Mouse (Mus musculus) layer of hippocampus, adult 2 months (tissue): ENCODE data around the gene Klk1. TPM values are rescaled to one million over a fixed set of nuclear protein-coding genes. Genes with fewer than 3 reads are reported as not detected.
"Not testable (repeated sequence)": the region's sequence is repeated elsewhere in the genome, so short reads cannot be mapped to it uniquely, and the experiment has no call there.

ENCODE experiments used
- DNase-seq, 2 experiments: peaks; one replicate each; pipeline ENCODE4 v3.0.0; 2022; ENCODE audit warnings: low spot score in 2 of 2
- H3K27ac ChIP-seq: fragments of 200-600 bp; 2 replicates; pipeline ENCODE4 v1.8.1; 2022
- H3K4me3 ChIP-seq: fragments of 200-600 bp; 2 replicates; pipeline ENCODE4 v1.8.1; 2022; ENCODE audit warnings: mild to moderate bottlenecking
- CTCF ChIP-seq: fragments of 200-600 bp; conservative IDR thresholded peaks from 2 replicates; pipeline ENCODE4 v1.8.1; 2022; ENCODE audit warnings: antibody characterized with exemption, mild to moderate bottlenecking, moderate library complexity
- long read RNA-seq, 2 experiments: library from polyadenylated mRNA; stranded (forward); transcript quantifications; one replicate each; pipeline ENCODE4 v2.0.0; 2021; ENCODE audit warnings: borderline mapping rate in 2 of 2
- total RNA-seq, 2 experiments: library from RNA; stranded (reverse); gene quantifications; 2 replicates each; pipeline ENCODE4 v1.2.3; 2021

The Klk1 gene
- not detected for total RNA-seq
- long read RNA-seq, experiment 1: 0 reads
- long read RNA-seq, experiment 2: 0 reads

DNA sequence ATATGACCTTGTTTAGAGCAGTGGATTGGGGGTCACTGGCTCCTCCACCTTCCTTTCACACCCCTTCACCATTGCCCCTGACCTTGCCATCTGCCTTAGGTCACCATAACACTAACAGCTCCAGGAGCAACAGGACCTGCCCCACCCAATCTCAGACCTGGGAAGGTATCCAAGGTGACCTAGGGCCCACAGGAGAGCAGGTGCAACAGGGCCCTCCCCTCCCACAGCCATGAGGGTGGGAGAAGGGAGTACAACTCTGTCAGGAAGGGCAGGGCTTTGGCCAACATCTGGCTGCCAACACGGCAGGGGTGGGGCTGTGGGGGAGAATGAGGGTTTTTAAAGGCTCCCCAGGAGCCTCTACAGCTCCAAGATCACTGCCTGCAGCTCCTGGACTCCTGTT, at the start of gene Klk1:
Gene Klk1 (plus strand): TSS at position 285 of the 400 bp plus-strand sequence.
- no peak for TF ChIP-seq CTCF
- DNase-seq: no peak
- Histone ChIP-seq H3K27ac (no peak within 1 kb of the TSS), H3K4me3 (no peak within 1 kb of the TSS)

DNA sequence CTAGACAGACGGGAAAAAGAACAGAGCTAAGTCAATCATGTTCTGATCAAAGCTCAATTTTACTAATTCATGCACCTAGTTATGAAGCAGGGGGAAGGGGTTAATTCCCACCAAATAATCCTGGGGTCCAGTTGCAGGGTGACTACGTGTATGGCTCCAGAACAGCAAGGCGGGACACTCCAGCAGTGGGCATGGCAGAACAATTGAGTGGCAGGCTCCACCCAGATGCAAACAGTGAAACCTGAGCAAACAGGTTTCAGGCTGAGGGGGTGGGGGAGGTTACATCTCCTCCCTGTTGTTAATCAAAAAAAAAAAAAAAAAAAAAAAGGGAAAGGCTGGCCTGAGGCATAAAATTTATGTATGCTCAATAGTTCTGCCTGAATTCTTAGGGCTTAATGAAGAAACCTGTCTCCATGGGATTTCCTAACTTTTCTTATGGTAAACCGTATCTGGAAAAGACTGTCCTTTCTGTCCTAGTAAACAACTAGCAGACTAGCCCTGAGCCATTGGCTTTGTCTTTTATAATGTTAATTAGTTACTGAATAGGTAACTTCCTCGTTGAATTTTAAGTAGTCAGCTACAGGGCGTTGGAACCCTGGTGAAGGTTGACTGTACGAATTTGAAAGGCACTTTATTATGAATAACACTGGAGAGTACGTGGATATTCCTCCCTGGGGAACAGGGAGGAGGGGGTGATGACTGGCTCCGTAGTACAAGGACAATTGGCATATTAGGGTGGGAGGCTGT, 45.7 kb upstream of the Klk1 start:
- TF ChIP-seq CTCF: no peak
- Histone ChIP-seq H3K27ac (no peak overlapping the region), H3K4me3 (no peak overlapping the region)
- no peak for DNase-seq

DNA sequence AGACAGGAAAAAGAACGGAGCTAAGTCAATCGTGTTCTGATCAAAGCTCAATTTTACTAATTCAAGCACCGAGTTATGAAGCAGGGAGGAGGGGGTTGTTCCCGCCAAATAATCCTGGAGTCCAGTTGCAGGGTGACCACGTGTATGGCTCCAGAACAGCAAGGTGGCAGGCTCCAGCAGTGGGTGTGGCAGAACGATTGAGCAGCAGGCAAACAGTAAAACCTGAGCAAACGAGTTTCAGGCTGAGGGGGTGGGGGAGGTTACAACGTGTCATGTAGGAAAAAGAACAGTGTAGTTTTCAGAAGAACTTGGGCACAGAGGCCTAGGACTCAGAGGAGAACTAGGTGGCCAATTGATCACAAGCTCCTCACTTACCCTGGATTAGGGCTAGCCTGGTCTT, 38.6 kb upstream of the Klk1 start:
- DNase-seq, H3K27ac ChIP-seq, H3K4me3 ChIP-seq: not testable (repeated sequence)

DNA sequence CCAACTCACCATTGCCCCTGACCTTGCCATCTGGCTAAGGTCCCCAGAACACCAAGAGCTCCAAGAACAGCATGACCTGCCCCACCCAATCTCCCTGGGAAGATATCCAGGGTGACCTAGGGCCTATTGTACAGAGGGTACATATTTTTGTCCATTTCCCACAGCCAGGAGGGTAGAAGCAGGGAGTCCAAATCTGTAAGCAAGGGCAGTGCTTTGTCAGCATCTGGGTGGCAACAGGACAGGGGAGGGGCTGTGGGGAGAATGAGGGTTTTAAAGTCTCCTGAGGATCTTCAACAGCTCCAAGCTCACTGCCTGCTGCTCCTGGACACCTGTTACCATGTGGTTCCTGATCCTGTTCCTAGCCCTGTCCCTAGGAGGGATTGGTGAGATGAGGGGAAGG, 37.2 kb upstream of the Klk1 start, which contains the start of gene Klk1b24:
Gene Klk1b24 (plus strand): TSS at position 301 of the 400 bp plus-strand sequence.
- H3K27ac ChIP-seq, H3K4me3 ChIP-seq, DNase-seq: not testable (repeated sequence)

DNA sequence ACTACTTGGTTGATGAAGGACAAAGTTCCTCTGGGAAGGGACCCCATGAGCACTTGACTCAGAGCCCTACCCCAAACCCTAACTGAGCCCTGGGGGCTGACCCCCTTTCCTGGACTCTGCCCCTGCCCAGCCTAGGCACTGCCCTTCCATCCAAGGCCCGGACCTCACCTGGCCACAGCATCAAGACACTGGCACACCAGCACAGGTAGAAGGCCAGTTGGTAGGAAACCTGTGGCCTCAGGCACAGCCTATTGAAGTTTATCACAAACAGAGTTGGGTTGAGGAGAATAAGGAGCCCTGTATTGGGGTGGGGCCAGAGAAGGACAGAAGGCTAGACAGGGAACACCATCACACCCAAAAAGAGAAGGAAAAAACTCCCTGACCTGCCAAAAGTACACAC, 31.7 kb upstream of the Klk1 start:
- not testable (repeated sequence) for H3K27ac ChIP-seq, H3K4me3 ChIP-seq, DNase-seq

DNA sequence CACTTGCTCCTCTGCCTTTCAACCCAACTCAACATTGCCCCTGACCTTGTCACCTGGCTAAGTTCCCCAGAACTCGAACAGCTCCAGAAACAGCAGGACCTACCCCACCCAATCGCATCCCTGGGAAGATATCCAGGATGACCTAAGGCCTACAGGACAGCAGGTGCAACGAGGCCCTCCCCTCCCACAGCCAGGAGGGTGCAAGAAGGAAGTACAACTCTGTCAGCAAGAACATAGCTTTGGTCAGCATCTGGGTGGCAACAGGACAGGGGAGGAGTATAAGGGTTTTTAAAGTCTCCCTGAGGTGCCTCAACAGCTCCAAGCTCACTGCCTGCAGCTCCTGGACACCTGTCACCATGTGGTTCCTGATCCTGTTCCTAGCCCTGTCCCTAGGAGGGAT, 27.3 kb upstream of the Klk1 start, which contains the start of gene Klk1b3:
Gene Klk1b3 (plus strand): TSS at position 301 of the 400 bp plus-strand sequence.
- TF ChIP-seq CTCF: no peak
- DNase-seq: no peak
- Histone ChIP-seq H3K27ac (no peak within 1 kb of the TSS), H3K4me3 (no peak within 1 kb of the TSS)

DNA sequence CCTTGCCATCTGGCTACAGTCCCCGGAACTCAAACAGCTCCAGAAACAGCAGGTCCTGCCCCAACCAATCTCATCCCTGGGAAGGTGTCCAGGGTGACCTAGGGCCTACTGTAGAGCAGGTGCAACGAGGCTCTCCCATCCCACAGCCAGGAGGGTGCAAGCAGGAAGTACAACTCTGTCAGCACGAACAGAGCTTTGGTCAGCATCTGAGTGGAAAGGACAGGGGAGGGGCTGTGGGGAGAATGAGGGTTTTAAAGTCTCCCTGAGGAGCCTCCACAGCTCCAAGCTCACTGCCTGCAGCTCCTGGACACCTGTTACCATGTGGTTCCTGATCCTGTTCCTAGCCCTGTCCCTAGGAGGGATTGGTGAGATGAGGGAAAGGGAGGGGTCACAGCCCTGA, 18.0 kb upstream of the Klk1 start, which contains the start of gene Klk1b4:
Gene Klk1b4 (plus strand): TSS at position 301 of the 400 bp plus-strand sequence.
- not testable (repeated sequence) for H3K4me3 ChIP-seq, DNase-seq

DNA sequence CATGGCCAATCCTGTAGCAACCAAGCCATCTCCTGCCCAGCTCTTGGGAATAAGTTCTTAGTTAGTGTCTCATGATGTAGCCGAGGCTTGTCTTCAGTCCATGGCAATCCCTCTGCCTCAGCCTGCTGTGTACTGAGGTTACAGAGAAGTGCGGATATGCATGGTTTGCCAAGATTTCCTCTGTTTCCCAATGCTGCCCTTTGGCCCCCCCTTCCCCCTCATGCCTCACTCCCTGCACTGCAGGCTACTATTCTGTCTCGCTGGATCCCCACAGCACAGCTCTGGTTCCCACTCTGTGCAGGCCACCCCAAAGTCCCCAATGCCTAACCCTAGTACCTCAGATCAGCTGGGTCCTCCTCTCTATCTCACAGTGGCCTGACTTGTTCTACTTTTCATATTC, 16.9 kb upstream of the Klk1 start:
- no peak overlapping the region for H3K4me3 ChIP-seq
- no peak for DNase-seq
- TF ChIP-seq CTCF: no peak
- no peak overlapping the region for H3K27ac ChIP-seq

More for the DNA sequence above, 18.0 kb upstream of the Klk1 start, which contains the start of gene Klk1b4:
- not testable (repeated sequence) for H3K27ac ChIP-seq

DNA sequence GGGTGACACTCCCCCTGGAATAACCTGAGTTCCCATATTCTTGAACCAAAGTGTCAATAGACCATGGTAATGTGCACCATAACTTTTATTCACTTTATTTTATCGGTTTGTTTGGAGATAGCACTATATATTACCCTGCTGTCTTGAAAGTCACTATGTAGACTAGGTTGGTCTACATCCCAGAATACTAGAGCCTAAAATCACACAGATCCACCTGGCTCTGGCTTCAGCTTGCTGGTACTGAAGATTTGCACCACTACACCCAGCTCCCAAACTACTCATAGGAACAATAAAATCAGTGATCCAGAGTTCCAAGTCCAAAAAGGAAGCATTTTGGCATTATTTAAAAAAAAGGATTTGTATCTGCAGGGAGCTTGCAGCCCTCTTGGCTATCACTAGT, 9.5 kb upstream of the Klk1 start, which contains the start of gene Klk1b5:
Gene Klk1b5 (plus strand): TSS at position 301 of the 400 bp plus-strand sequence.
- TF ChIP-seq CTCF: no peak
- H3K27ac ChIP-seq: no peak within 1 kb of the TSS
- no peak for DNase-seq
- no peak within 1 kb of the TSS for H3K4me3 ChIP-seq

DNA sequence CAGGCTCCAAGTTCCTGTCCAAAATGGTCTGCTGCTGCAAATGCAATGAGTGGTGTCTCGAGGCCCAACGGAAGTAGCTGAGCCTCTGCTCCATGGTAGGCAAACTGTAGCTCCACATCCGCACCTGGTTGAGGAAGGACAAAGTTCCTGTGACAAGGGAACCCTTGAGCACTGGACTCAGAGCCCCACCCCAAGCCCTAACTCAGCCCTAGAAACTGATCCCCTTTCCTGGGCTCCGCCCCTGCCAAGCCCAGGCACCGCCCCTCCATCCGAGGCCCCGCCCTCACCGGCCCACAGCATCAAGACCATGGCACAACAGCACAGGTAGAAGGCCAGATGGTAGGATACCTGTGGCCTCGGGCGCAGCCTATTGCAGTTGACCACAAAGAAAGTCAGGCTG, 3.6 kb upstream of the Klk1 start:
- H3K4me3 ChIP-seq, DNase-seq, H3K27ac ChIP-seq: not testable (repeated sequence)

DNA sequence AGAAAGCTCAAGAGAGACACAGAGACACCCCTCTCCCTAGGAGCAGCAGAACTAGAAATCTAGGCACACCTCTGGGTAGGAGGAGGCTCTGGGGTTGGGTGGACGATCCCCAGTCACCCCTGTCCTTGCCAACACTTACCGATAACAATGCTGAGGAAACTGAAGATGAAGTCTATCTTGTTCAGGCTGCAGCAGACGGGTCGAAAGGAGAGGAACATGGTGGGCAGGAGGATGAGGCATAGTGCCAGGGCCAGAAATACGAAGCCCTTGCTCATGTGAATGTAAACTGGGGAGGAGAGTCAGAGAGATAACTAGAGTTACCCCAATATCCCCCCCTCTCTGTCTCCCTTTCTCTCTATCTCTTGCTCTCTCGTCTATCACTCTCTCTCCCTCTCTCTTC, 2.8 kb upstream of the Klk1 start:
- H3K27ac ChIP-seq, H3K4me3 ChIP-seq, DNase-seq: not testable (repeated sequence)

DNA sequence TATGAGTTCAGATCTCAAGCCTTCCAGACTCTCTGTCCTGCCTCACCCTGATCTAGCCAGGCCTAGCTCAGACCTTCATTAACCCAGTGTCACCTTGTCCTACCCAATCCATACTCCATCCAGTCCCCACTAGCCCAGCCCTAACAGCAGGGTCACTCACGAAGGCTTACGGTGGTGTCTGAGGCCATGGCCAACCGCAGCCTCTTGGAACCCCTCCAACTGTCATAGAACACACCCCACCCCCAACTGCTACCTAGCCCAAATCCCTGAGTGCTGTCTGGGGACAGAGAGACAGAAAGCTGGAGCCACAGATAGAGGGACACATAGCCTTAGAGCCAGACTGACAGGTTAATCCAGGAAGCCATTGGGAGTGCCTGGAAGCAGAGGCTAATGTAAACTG, 10.7 kb downstream of the Klk1 start, which contains the start of gene Gm36864:
Gene Gm36864 (plus strand): TSS at position 269 of the 400 bp plus-strand sequence.
- no peak for TF ChIP-seq CTCF

DNA sequence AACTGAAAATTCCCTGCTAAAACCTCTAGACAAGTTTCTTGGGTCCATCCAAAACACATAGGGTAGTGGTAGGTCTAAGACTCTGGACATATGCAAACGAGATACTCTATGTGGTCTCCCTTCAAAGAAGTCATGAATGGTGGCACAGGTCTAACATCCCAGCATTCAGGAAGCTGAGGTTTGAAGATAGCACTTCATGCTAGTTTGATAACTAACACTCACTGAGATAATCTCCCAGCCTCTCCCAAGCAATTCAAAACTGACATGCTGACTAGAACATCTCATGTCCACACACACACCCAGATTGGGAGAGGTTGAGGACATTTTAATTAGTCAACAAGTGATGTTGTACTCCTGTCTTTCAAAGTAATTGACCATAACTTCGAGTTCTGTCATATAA, 14.8 kb downstream of the Klk1 start:
- no peak for TF ChIP-seq CTCF
- H3K4me3 ChIP-seq: no peak overlapping the region
- no peak for DNase-seq
- no peak overlapping the region for H3K27ac ChIP-seq

More for the DNA sequence above, 10.7 kb downstream of the Klk1 start, which contains the start of gene Gm36864:
- H3K27ac ChIP-seq: no peak within 1 kb of the TSS
- no peak within 1 kb of the TSS for H3K4me3 ChIP-seq
- no peak for DNase-seq

DNA sequence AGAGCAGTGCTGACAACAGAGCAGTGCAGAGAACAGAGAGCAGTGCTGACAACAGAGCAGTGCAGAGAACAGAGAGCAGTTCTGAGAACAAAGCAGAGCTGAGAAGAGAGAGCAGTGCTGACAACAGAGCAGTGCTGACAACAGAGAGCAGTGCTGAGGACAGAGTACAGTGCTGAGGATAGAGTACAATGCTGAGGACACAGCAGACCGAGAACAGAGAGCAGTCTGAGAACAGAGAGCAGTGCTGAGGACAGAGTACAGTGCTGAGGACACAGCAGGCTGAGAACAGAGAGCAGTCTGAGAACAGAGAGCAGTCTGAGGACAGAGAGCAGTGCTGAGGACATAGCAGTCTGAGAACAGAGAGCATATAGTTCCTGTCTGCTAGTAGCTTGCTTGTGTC, 15.6 kb downstream of the Klk1 start:
- Histone ChIP-seq H3K4me3 (no peak overlapping the region), H3K27ac (no peak overlapping the region)
- DNase-seq: no peak
- no peak for TF ChIP-seq CTCF
